ENCODE assay signal across 19 mouse cellular contexts in the genomic region with DNA sequence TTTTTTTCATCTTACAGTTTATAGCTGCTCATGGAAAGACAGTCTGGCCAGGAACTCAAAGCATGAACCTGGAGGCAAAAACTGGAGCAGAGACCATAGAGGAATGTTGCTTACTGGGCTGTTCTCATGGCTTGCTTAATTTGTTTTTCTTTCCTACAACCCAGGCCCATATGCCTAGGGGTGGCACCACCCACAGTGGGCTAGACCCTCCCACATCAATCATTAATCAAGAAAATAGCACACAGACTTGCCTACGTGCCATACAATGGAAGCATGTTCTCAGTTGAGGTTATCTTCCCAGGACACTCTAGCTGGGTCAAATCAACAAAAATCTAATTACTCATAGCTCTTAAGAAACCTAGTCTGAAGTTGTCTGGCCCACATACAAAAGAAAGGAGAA. TPM values are rescaled to one million over a fixed set of nuclear protein-coding genes. Genes with fewer than 3 reads are reported as not detected.
A peak's percentile ranks its signal among the peaks of the same experiment; 100 is the strongest.
DNase-seq lines count a peak whose midpoint lies in the region; ATAC-seq and TF ChIP-seq lines count a peak whose summit lies in the region.
"Had no signal": no experiment of that assay in that cellular context is flagged by ENCODE, and none has a peak within 500 bp of the region (broad histone marks: within the 10 kb centered on the region; RNA-seq: fewer than 3 reads in every experiment).

No protein-coding gene starts in this region.

- H3K4me3 ChIP-seq in kidney, adult 2 months (ENCODE audit: insufficient read depth, low read depth, low read length), result no peak overlapping the region
- H3K4me3 ChIP-seq in kidney, embryonic 14.5 days (ENCODE audit: low read length), result no peak overlapping the region
- no peak overlapping the region for H3K4me3 ChIP-seq in liver, embryonic 15.5 days (replicated peaks)
- no peak overlapping the region for H3K4me3 ChIP-seq in liver, embryonic 11.5 days (ENCODE audit: low read depth, low read length)
- H3K4me3 ChIP-seq in brown adipose tissue, adult 24 weeks (ENCODE audit: insufficient read depth, low read depth, low read length), result no peak overlapping the region
- H3K4me3 ChIP-seq: embryonic facial prominence, embryonic 10.5 days; forebrain, embryonic 13.5 days; gastrocnemius, adult 2 months; heart, embryonic 12.5 days; hindbrain, embryonic 10.5 days had no signal

- peak; percentile 33 for DNase-seq in kidney, adult 2 months
- no peak for DNase-seq in liver, embryonic 11.5 days (ENCODE audit: low spot score)
- no peak for DNase-seq in right cerebral cortex, adult 18-20 months
- DNase-seq: adrenal gland, adult 2 months; adrenal gland, postnatal 25 days; cerebellum, adult 2 months; cerebellum, postnatal 10 days; gastrocnemius, adult 2 months; gastrocnemius, postnatal 25 days had no signal

- H3K27ac ChIP-seq in kidney, adult 2 months (ENCODE audit: insufficient read depth, low read depth, low read length), result no peak overlapping the region
- no peak overlapping the region for H3K27ac ChIP-seq in kidney, embryonic 14.5 days (ENCODE audit: low read depth, low read length)
- H3K27ac ChIP-seq in liver, embryonic 15.5 days (replicated peaks), result 0 out of 2 replicates have a peak overlapping the region, but pooled peaks have one; percentile 24
- H3K27ac ChIP-seq in liver, embryonic 11.5 days (ENCODE audit: low read depth, low read length), result no peak overlapping the region
- H3K27ac ChIP-seq in brown adipose tissue, adult 24 weeks (replicated peaks; ENCODE audit: low read depth, low read length), result peak overlapping the region; percentile 88
- H3K27ac ChIP-seq: embryonic facial prominence, embryonic 10.5 days; forebrain, embryonic 13.5 days; gastrocnemius, adult 2 months; hindbrain, embryonic 10.5 days had no signal

- H3K9ac ChIP-seq in kidney, embryonic 14.5 days (ENCODE audit: low read depth, low read length), result no peak overlapping the region
- no peak overlapping the region for H3K9ac ChIP-seq in liver, embryonic 15.5 days
- no peak overlapping the region for H3K9ac ChIP-seq in liver, embryonic 11.5 days (ENCODE audit: low read depth, low read length)
- H3K9ac ChIP-seq: forebrain, embryonic 13.5 days; heart, embryonic 12.5 days had no signal

- no peak overlapping the region for H3K4me2 ChIP-seq in kidney, embryonic 14.5 days (replicated peaks; ENCODE audit: low read depth, low read length)
- no peak overlapping the region for H3K4me2 ChIP-seq in liver, embryonic 15.5 days
- H3K4me2 ChIP-seq in liver, embryonic 11.5 days, result no peak overlapping the region
- H3K4me2 ChIP-seq: forebrain, embryonic 13.5 days; heart, embryonic 12.5 days had no signal

- peaks cover 3% of the 10 kb centered on the region; the same call in 1 of the 2 replicates for H3K4me1 ChIP-seq in kidney, adult 2 months (ENCODE audit: control insufficient read depth, insufficient read depth, low read length)
- H3K4me1 ChIP-seq in kidney, embryonic 14.5 days (ENCODE audit: control insufficient read depth, insufficient read depth, low read length), result no peaks in the 10 kb centered on the region
- H3K4me1 ChIP-seq in liver, embryonic 15.5 days (replicated peaks), result peaks cover 7% of the 10 kb centered on the region
- H3K4me1 ChIP-seq in liver, embryonic 11.5 days (replicated peaks; ENCODE audit: control insufficient read depth, insufficient read depth, low read length), result no peaks in the 10 kb centered on the region
- peaks cover 14% of the 10 kb centered on the region; the same call in 1 of the 2 replicates for H3K4me1 ChIP-seq in brown adipose tissue, adult 24 weeks (ENCODE audit: control insufficient read depth, insufficient read depth, insufficient read length, low read length)
- H3K4me1 ChIP-seq: embryonic facial prominence, embryonic 10.5 days; forebrain, embryonic 13.5 days; heart, embryonic 12.5 days; hindbrain, embryonic 10.5 days had no signal

- TF ChIP-seq POLR2A in kidney, adult 2 months (IDR thresholded peaks at IDR 0.05; ENCODE audit: low read depth, low read length), result no peak

- no peak for ATAC-seq in kidney, embryonic 14.5 days (ENCODE audit: low FRiP score, low TSS enrichment)
- no peak for ATAC-seq in liver, embryonic 15.5 days (ENCODE audit: insufficient read depth)
- no peak for ATAC-seq in liver, embryonic 11.5 days (replicated peaks; ENCODE audit: low FRiP score)
- ATAC-seq: activated CD4-positive, CD25-positive, alpha-beta regulatory T cell, adult 4 months; forebrain, embryonic 13.5 days; Patski had no signal

- no peaks in the 10 kb centered on the region for H3K9me3 ChIP-seq in kidney, embryonic 14.5 days (ENCODE audit: control insufficient read depth, low read length)
- no peaks in the 10 kb centered on the region for H3K9me3 ChIP-seq in liver, embryonic 15.5 days (replicated peaks)
- no peaks in the 10 kb centered on the region for H3K9me3 ChIP-seq in liver, embryonic 11.5 days (ENCODE audit: control insufficient read depth, low read length)
- H3K9me3 ChIP-seq: embryonic facial prominence, embryonic 10.5 days; forebrain, embryonic 13.5 days; hindbrain, embryonic 10.5 days had no signal

- no peak for TF ChIP-seq CTCF in kidney, adult 2 months (conservative IDR thresholded peaks at IDR 0.05; ENCODE audit: insufficient read depth, insufficient read length, low read depth, low read length)

- no peaks in the 10 kb centered on the region for H3K27me3 ChIP-seq in kidney, adult 2 months (replicated peaks; ENCODE audit: control insufficient read depth, insufficient read depth, low read length)
- H3K27me3 ChIP-seq in kidney, embryonic 14.5 days (ENCODE audit: control insufficient read depth, insufficient read depth, low read length), result no peaks in the 10 kb centered on the region
- no peaks in the 10 kb centered on the region for H3K27me3 ChIP-seq in liver, embryonic 15.5 days
- no peaks in the 10 kb centered on the region for H3K27me3 ChIP-seq in liver, embryonic 11.5 days (replicated peaks; ENCODE audit: control insufficient read depth, insufficient read depth, low read length)
- H3K27me3 ChIP-seq: CH12.LX; forebrain, embryonic 13.5 days; heart, embryonic 12.5 days had no signal

- 24% methylated on average over 1 of the region's 1 CpGs for WGBS in kidney, adult 2 months
- 53% methylated on average over 1 of the region's 1 CpGs for WGBS in kidney, embryonic 14.5 days
- 40% methylated on average over 1 of the region's 1 CpGs for WGBS in liver, embryonic 15.5 days (ENCODE audit: insufficient replicate concordance)
- WGBS in liver, embryonic 11.5 days, result 65% methylated on average over 1 of the region's 1 CpGs

- H3K36me3 ChIP-seq in kidney, adult 2 months (ENCODE audit: control insufficient read depth, insufficient read depth, low read length), result no peaks in the 10 kb centered on the region
- H3K36me3 ChIP-seq in kidney, embryonic 14.5 days (ENCODE audit: control insufficient read depth, insufficient read depth, low read length), result no peaks in the 10 kb centered on the region
- H3K36me3 ChIP-seq in liver, embryonic 15.5 days (replicated peaks), result no peaks in the 10 kb centered on the region
- no peaks in the 10 kb centered on the region for H3K36me3 ChIP-seq in liver, embryonic 11.5 days (ENCODE audit: control insufficient read depth, insufficient read depth, low read length)
- H3K36me3 ChIP-seq: embryonic facial prominence, embryonic 10.5 days; heart, embryonic 12.5 days; hindbrain, embryonic 10.5 days had no signal

RNA-seq across cellular contexts. Expression of a gene that starts 4.1 kb away (rescaled TPM):
- 7.4 and 10.5 TPM in 2 replicates for polyA plus RNA-seq in kidney, adult 2 months (2012; rRNA removed)
- polyA plus RNA-seq in kidney, embryonic 14.5 days (2014; fragmentation: Nextera tagmentation; extraction: Ambion mirVana), result 19.8 and 23.7 TPM in 2 replicates
- polyA plus RNA-seq in liver, embryonic 15.5 days (2015; fragmentation: Nextera tagmentation; extraction: Ambion mirVana), result 5.1 and 5.6 TPM in 2 replicates
- 12.9 and 14.1 TPM in 2 replicates for polyA plus RNA-seq in liver, embryonic 11.5 days (2014; fragmentation: Nextera tagmentation; extraction: Ambion mirVana)
- polyA plus RNA-seq in brown adipose tissue, adult 24 weeks (2012; ENCODE audit: insufficient read depth, insufficient read length, missing spikeins), result 27.7 and 28.5 TPM in 2 replicates

Comparison
In these comparisons a context has a peak if more than half of its experiments do, and no peak if none do; other contexts are left out.
1. H3K27ac ChIP-seq: peak in liver, embryonic 15.5 days (single experiment) and brown adipose tissue, adult 24 weeks (single experiment); none in kidney, adult 2 months (single experiment), kidney, embryonic 14.5 days (single experiment) and liver, embryonic 11.5 days (single experiment).